Mouse (Mus musculus) liver, embryonic 11.5 days (tissue): ENCODE data around the gene Wwtr1. TPM values are rescaled to one million over a fixed set of nuclear protein-coding genes. Genes with fewer than 3 reads are reported as not detected.
A peak's percentile ranks its signal among the peaks of the same experiment; 100 is the strongest.

Experiments
- ATAC-seq: fragments of 200-750 bp; cut with Nextera tagmentation; replicated peaks from 2 replicates; pipeline ENCODE4 v1.8.0; 2017; ENCODE audit warnings: moderate number of reproducible peaks, mild to moderate bottlenecking, moderate TSS enrichment, moderate library complexity; ENCODE audit not compliant: low FRiP score
- DNase-seq: peaks from one replicate; pipeline ENCODE4 v3.0.0-alpha.2; 2017; ENCODE audit warnings: low spot score
- H3K27ac ChIP-seq: fragments of 300-500 bp; sonication (generic); 2 replicates; pipeline ENCODE4 v1.5.1; 2014; ENCODE audit warnings: mild to moderate bottlenecking, low read depth, low read length, control low read depth
- H3K27me3 ChIP-seq: fragments of 300-500 bp; sonication (generic); replicated peaks from 2 replicates; pipeline ENCODE4 v1.6.1; 2014; ENCODE audit warnings: low read length, mixed read lengths; ENCODE audit not compliant: control insufficient read depth, insufficient read depth
- H3K36me3 ChIP-seq: fragments of 300-500 bp; sonication (generic); 2 replicates; pipeline ENCODE4 v1.6.1; 2014; ENCODE audit warnings: mild to moderate bottlenecking, low read length, moderate library complexity, mixed read lengths; ENCODE audit not compliant: control insufficient read depth, insufficient read depth
- H3K4me1 ChIP-seq: fragments of 300-500 bp; sonication (generic); replicated peaks from 2 replicates; pipeline ENCODE4 v1.6.1; 2014; ENCODE audit warnings: low read length, mixed read lengths; ENCODE audit not compliant: control insufficient read depth, insufficient read depth
- H3K4me2 ChIP-seq: fragments of 300-500 bp; sonication (generic); 2 replicates; pipeline ENCODE4 v1.6.1; 2014; ENCODE audit warnings: mild to moderate bottlenecking, control low read depth, moderate library complexity
- H3K4me3 ChIP-seq: fragments of 300-500 bp; sonication (generic); 2 replicates; pipeline ENCODE4 v1.5.1; 2014; ENCODE audit warnings: low read depth, low read length, control low read depth
- H3K9ac ChIP-seq: fragments of 300-500 bp; sonication (generic); 2 replicates; pipeline ENCODE4 v1.6.1; 2014; ENCODE audit warnings: low read depth, low read length, control low read depth
- H3K9me3 ChIP-seq: fragments of 300-500 bp; sonication (generic); 2 replicates; pipeline ENCODE4 v1.6.1; 2016; ENCODE audit warnings: low read length, inconsistent platforms, mixed read lengths; ENCODE audit not compliant: control insufficient read depth
- WGBS: fragments of 180-500 bp; shearing (Covaris S2); extraction: QIAGEN DNeasy Blood & Tissue Kit; methylation state at CpG from one replicate; pipeline ENCODE4 v1.1.7; 2014; 5-methylcytosine and 5-hydroxymethylcytosine counted together
- polyA plus RNA-seq: library from polyadenylated mRNA; unstranded; fragments of >200 nt; fragmentation: Nextera tagmentation; extraction: Ambion mirVana; gene quantifications from 2 replicates; pipeline ENCODE4 v1.2.1, GENCODE M21; 2014

Wwtr1 gene
- polyA plus RNA-seq, 1 experiment from 2014 or later = 5.1 TPM

- WGBS = 85% methylated on average over 2 of the region's 2 CpGs
- Histone ChIP-seq H3K36me3 (no peaks in the 10 kb centered on the region), H3K4me3 (no peak overlapping the region), H3K27me3 (no peaks in the 10 kb centered on the region), H3K4me2 (no peak overlapping the region), H3K4me1 (peaks cover 2% of the 10 kb centered on the region; the same call in 1 of the 2 replicates), H3K9ac (no peak overlapping the region), H3K27ac (no peak overlapping the region), H3K9me3 (no peaks in the 10 kb centered on the region)
- DNase-seq (no peak), ATAC-seq (no peak)
These were observed 24.5 kb downstream of the Wwtr1 start for GRCm38 (mm10) chr3:57551210-57551609.

- H3K4me3 ChIP-seq = no peak overlapping the region
- peaks cover 2% of the 10 kb centered on the region; the same call in 1 of the 2 replicates for H3K4me1 ChIP-seq
- H3K27me3 ChIP-seq = no peaks in the 10 kb centered on the region
- no peak overlapping the region for H3K9ac ChIP-seq
- no peak for DNase-seq
- WGBS = 56% methylated on average over 5 of the region's 5 CpGs
- no peaks in the 10 kb centered on the region for H3K36me3 ChIP-seq
- H3K4me2 ChIP-seq = no peak overlapping the region
- H3K27ac ChIP-seq = no peak overlapping the region
- ATAC-seq = no peak
- H3K9me3 ChIP-seq = no peaks in the 10 kb centered on the region
These were observed 25.1 kb downstream of the Wwtr1 start for GRCm38 (mm10) chr3:57550468-57551185.

- no peak overlapping the region for H3K4me3 ChIP-seq
- H3K4me1 ChIP-seq = no peaks in the 10 kb centered on the region
- H3K27me3 ChIP-seq = no peaks in the 10 kb centered on the region
- H3K36me3 ChIP-seq = no peaks in the 10 kb centered on the region
- H3K27ac ChIP-seq = no peak overlapping the region
- no peaks in the 10 kb centered on the region for H3K9me3 ChIP-seq
- DNase-seq (no peak), ATAC-seq (peak; percentile 36; the same call in 1 of the 2 replicates)
- H3K9ac ChIP-seq = no peak overlapping the region
- WGBS = 61% methylated on average over 9 of the region's 9 CpGs
- H3K4me2 ChIP-seq = no peak overlapping the region
These were observed 31.6 kb downstream of the Wwtr1 start for GRCm38 (mm10) chr3:57544154-57544553.

DNA sequence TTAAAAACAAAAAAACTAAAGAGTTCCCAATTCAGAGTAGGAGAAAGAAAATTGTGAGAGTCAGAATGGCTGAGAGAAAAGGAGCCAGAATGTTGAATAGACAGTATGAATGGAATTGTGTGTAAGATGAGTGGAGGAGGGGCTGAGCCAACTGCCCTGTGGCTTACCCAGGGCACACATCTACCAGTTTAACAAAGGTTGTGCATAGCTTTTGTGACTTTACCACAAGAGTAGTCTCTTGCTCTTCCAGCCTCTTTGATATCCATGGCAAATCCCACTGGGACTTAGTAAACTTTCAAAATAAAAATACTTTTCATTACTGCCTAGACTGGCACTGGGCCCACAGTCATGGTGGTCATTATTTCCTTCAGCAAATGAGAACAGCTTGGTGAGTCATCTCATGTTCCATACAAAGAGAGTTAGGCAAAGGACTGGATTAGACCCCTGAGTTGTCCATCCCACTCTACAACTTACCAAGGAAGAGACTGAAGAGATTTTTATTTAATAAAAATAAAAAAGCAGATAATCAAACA is 32.8 kb downstream of the Wwtr1 start:
- no peaks in the 10 kb centered on the region for H3K9me3 ChIP-seq
- no peaks in the 10 kb centered on the region for H3K27me3 ChIP-seq
- H3K4me1 ChIP-seq = no peaks in the 10 kb centered on the region
- H3K27ac ChIP-seq = no peak overlapping the region
- ATAC-seq = no peak
- no peak for DNase-seq
- H3K36me3 ChIP-seq = no peaks in the 10 kb centered on the region
- H3K9ac ChIP-seq = no peak overlapping the region
- no peak overlapping the region for H3K4me2 ChIP-seq
- H3K4me3 ChIP-seq = no peak overlapping the region

DNA sequence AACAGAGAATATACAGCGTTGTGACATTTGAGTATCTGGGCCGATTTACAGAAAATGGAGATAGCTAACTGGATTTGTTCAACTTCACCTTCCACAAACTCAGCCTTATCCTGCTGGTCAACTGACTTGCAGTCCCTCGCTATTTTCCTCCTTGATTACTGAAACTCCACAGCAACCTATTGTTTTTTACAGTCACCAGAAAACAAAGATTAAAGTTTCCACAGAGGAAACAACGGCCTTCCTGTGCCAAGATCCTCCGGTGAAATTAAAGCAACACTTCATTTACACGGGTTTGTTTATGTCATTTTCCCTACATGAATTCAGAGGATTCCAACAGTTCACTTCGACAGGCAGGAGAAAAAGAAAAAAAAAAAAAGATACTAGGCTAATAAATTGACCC is 34.5 kb downstream of the Wwtr1 start:
- Histone ChIP-seq H3K4me1 (no peaks in the 10 kb centered on the region), H3K27me3 (no peaks in the 10 kb centered on the region), H3K9ac (no peak overlapping the region), H3K4me2 (no peak overlapping the region), H3K36me3 (no peaks in the 10 kb centered on the region), H3K27ac (no peak overlapping the region), H3K4me3 (no peak overlapping the region), H3K9me3 (no peaks in the 10 kb centered on the region)
- ATAC-seq = no peak
- WGBS = 60% methylated on average over 7 of the region's 7 CpGs
- no peak for DNase-seq

DNA sequence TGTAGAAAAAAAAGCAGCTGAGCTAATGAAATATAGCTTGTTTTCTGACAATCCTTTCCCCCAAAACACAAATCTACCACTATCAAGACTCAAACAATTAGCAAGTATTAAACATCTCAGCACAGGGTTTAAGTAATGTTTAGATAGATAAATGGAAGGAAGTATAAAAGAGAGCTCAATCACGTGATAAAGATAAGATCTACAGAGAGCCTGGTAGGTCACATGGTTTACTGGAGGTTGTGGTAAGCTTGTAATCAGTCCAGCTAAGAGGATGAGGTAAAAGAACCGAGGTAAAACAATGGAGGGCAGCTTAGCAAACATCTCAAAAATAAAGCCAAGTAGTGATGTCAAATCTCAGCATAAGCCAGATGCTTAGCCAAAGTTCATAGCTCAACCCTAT is 35.2 kb downstream of the Wwtr1 start:
- no peak overlapping the region for H3K27ac ChIP-seq
- no peak for ATAC-seq

DNA sequence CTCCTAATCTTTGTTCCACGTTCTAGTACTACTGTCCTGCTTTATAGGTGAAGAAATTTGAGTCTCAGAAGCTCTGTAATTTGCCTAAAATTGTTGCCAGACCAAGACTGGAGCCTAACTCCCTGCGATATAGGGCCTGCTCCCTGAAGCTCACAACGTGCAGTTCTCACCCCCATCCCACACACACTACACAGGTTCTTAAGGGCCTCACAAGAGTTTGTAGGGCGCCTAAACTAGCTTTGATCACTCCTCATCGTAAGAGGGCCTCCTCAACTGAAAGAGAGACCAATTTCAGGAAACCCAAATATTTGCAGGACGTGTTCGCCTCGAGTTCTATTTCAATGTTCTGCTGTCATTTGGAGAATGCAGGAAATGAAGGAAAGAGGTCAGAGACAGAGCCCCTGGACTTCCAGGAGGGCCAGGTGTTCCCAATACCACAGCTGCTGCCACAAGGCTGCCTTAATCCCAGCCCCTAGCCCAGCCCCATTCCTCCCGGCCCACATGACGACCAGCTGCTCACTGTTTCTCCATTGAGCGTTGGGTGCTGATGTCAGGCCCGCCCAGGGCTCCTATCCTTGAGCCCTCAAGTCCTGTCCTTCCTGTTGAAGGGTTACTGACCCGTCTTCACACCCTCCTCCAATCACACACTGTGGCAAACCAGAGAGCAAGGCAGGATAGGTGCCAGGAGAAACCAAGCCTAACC is 40.1 kb downstream of the Wwtr1 start:
- Histone ChIP-seq H3K27me3 (no peaks in the 10 kb centered on the region), H3K4me3 (no peak overlapping the region), H3K9me3 (no peaks in the 10 kb centered on the region), H3K27ac (no peak overlapping the region), H3K9ac (no peak overlapping the region), H3K4me2 (no peak overlapping the region), H3K36me3 (no peaks in the 10 kb centered on the region), H3K4me1 (no peaks in the 10 kb centered on the region)
- 70% methylated on average over 13 of the region's 13 CpGs for WGBS
- ATAC-seq = no peak
- DNase-seq = no peak

More for the DNA sequence above, 35.2 kb downstream of the Wwtr1 start:
- no peaks in the 10 kb centered on the region for H3K4me1 ChIP-seq
- no peak for DNase-seq
- no peak overlapping the region for H3K4me2 ChIP-seq
- H3K36me3 ChIP-seq = no peaks in the 10 kb centered on the region
- H3K27me3 ChIP-seq = no peaks in the 10 kb centered on the region
- WGBS = 17% methylated on average over 2 of the region's 2 CpGs
- no peak overlapping the region for H3K9ac ChIP-seq
- H3K9me3 ChIP-seq = no peaks in the 10 kb centered on the region
- H3K4me3 ChIP-seq = no peak overlapping the region

- Histone ChIP-seq H3K27ac (no peak overlapping the region), H3K27me3 (no peaks in the 10 kb centered on the region), H3K9me3 (no peaks in the 10 kb centered on the region), H3K4me2 (no peak overlapping the region), H3K36me3 (no peaks in the 10 kb centered on the region), H3K9ac (no peak overlapping the region), H3K4me3 (no peak overlapping the region), H3K4me1 (no peaks in the 10 kb centered on the region)
- ATAC-seq (no peak), DNase-seq (no peak)
- WGBS = 91% methylated on average over 6 of the region's 6 CpGs
These were observed 41.3 kb downstream of the Wwtr1 start for GRCm38 (mm10) chr3:57534450-57534849.

GRCm38 (mm10) chr3:57533876-57534275 is 41.8 kb downstream of the Wwtr1 start:
- ATAC-seq (no peak), DNase-seq (no peak)
- no peak overlapping the region for H3K27ac ChIP-seq
- H3K4me2 ChIP-seq = no peak overlapping the region
- no peak overlapping the region for H3K9ac ChIP-seq
- 85% methylated on average over 9 of the region's 9 CpGs for WGBS
- H3K4me3 ChIP-seq = no peak overlapping the region
- H3K9me3 ChIP-seq = no peaks in the 10 kb centered on the region
- no peaks in the 10 kb centered on the region for H3K36me3 ChIP-seq
- no peaks in the 10 kb centered on the region for H3K27me3 ChIP-seq
- no peaks in the 10 kb centered on the region for H3K4me1 ChIP-seq
